Mouse (Mus musculus): Measurements from ENCODE around the gene Ube2v1.

- TF ChIP-seq MAFK (IDR thresholded peaks at IDR 0.05; ENCODE audit: insufficient read depth, low read depth, low read length): no peak
- TF ChIP-seq HCFC1 (IDR thresholded peaks at IDR 0.05; ENCODE audit: borderline replicate concordance, insufficient read depth, low read length): no peak
- no peak for TF ChIP-seq ZC3H11A (IDR thresholded peaks at IDR 0.05; ENCODE audit: borderline replicate concordance, low read depth, low read length)
- TF ChIP-seq ZNF384 (IDR thresholded peaks at IDR 0.05; ENCODE audit: low read depth, low read length): no peak
- no peak for TF ChIP-seq CHD2 (IDR thresholded peaks at IDR 0.05; ENCODE audit: low read depth, low read length)
Measured at GRCm38 (mm10) chr2:167602364-167602763, 29.5 kb downstream of the Ube2v1 start.
